Mouse (Mus musculus): ENCODE results near the gene Palm2.
A peak's percentile ranks its signal among the peaks of the same experiment; 100 is the strongest.

The Palm2 gene

DNA sequence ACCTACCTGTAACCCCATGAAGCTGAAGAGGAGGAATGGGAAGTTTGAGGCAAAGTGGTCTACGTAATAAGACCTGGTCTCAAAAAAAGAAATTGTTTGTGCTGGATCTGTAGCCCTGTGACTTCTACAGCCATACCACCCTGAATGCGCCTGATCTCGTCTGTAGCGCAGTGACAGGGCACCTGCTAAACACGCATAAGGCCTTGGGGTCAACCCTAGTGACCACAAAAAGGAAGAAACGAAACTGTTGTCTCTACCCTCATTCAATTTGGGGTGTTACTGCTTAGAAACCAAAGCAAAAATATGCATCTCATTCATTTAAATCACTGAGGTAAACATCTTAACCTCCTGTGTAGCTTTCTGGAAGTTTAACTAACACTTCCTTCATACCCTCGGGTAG lies 270.5 kb downstream of the Palm2 start:
- DNase-seq (ENCODE audit: low spot score), result no peak

GRCm38 (mm10) chr4:57715849-57716248 lies 281.8 kb downstream of the Palm2 start:
- DNase-seq (ENCODE audit: low spot score), result no peak

DNA sequence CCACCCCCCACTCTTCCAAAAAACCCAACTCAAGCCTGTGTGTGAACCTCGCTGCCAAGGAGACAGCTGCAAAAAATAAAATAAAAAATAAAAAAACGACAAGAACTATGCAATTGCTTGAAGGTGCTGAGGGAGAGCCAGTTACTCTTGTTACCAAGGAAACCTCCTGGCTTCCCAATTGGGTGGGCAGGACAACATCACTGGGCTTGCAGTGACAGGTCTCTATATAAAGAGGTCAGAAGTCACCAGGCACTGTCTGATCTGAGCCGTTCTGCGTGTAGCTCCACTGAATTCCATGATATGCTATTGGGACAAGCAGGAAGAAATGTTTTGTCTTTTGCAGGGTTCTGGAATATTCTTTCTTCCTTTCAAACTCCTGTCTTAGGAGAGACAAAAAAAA lies 282.7 kb downstream of the Palm2 start:
- no peak for DNase-seq (ENCODE audit: low spot score)

GRCm38 (mm10) chr4:57717354-57717753 lies 283.3 kb downstream of the Palm2 start, which contains the start of gene Akap2:
Gene Akap2, plus strand, starts transcription at chr4:57717657.
- DNase-seq (ENCODE audit: low spot score), result no peak

GRCm38 (mm10) chr4:57719370-57719769 lies 285.3 kb downstream of the Palm2 start:
- no peak for DNase-seq (ENCODE audit: low spot score)

DNA sequence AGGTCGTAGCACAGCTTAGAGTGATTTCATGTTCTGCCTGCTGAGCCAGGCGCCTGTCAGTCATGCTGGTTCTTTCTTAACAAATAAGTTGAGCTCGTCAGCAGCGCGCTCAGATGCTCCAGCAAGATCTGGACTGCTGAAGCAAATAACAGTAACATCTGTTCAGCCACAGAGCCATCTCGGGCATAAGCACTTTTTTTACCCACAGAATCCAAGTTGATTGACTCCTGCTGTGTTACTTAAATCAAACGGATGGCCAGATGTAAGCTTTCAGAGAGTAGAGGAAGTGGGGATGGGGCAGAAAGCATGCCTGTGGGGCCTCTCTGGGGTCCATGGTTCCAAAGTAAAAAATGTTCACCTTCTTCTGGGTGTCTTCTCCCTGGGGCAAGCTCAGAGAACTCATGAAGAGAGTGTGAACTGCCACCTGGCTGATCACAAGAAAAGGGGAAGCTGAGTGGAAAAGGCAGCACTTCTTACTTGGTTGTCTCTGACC lies 286.9 kb downstream of the Palm2 start:
- DNase-seq (ENCODE audit: low spot score), result no peak

GRCm38 (mm10) chr4:57722296-57722695 lies 288.2 kb downstream of the Palm2 start:
- no peak for DNase-seq (ENCODE audit: low spot score)

DNA sequence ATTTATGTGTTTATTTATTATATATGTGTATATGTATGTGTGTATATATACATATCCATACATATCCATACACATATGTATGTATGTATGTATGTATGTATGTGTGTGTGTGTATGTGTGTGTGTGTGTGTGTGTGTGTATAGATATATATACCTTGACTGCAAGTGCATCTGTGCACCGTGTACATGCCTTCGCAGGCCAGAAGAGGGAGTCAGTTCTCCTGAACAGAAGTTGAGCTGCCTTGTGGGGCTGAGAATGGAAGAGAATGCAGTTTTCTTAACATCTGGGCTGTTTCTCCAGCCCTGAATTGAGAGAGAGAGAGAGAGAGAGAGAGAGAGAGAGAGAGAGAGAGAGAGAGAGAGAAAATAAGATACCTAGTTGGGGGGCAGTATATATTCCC lies 289.6 kb downstream of the Palm2 start:
- DNase-seq (ENCODE audit: low spot score), result no peak

GRCm38 (mm10) chr4:57725569-57725968 lies 291.5 kb downstream of the Palm2 start:
- no peak for DNase-seq (ENCODE audit: low spot score)

GRCm38 (mm10) chr4:57728611-57729183 lies 294.6 kb downstream of the Palm2 start:
- DNase-seq (ENCODE audit: low spot score), result no peak

GRCm38 (mm10) chr4:57730047-57730446 lies 296.0 kb downstream of the Palm2 start:
- DNase-seq (ENCODE audit: low spot score), result no peak

DNA sequence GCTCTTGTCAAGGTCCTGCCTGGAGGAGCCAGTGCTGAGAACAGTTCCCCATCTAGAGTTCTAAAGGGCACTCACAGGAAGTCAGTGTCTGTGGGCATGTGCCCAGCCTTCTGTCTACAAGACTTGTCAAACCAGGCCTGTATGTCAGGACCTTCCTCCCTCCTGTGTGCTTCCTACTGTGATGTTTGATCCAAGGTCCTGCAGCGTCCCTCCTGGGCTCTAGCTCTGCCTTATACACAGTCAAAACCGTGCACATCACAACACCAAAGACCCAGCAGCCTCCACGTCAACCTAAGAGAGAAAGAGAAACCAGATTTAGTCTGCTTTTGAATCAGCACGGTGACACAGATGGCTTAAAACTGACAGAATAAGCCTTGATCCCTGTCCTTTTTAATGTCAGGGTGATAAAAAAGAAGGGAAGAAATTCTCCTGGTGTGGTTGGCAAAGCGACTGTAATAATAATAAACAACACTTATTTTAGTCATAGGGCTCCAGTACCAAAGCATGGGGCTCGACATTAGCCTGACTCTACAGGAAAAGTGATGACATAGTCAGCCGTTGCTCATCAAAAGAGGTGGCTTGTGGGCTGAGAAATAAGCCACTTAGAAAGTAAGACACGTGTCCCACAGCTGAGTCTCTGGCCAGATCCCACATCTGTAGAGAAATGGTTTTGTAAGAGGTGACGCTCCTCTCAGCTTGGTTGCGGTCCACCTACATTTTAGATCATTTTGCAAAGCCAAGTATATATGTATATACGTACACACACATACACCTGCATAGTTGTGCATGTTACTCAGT lies 297.0 kb downstream of the Palm2 start:
- no peak for DNase-seq (ENCODE audit: low spot score)

GRCm38 (mm10) chr4:57732351-57732750 lies 298.3 kb downstream of the Palm2 start:
- peak; percentile 71 for DNase-seq (ENCODE audit: low spot score)

GRCm38 (mm10) chr4:57733445-57733844 lies 299.4 kb downstream of the Palm2 start:
- no peak for DNase-seq (ENCODE audit: low spot score)

- DNase-seq (ENCODE audit: low spot score), result peak; percentile 75
Measured at GRCm38 (mm10) chr4:57735426-57735825, 301.4 kb downstream of the Palm2 start.

- DNase-seq (ENCODE audit: low spot score), result no peak
Measured at GRCm38 (mm10) chr4:57738856-57739552, 305.0 kb downstream of the Palm2 start.

GRCm38 (mm10) chr4:57743325-57743929 lies 309.4 kb downstream of the Palm2 start:
- no peak for DNase-seq (ENCODE audit: low spot score)

GRCm38 (mm10) chr4:57750651-57751050 lies 316.6 kb downstream of the Palm2 start:
- DNase-seq (ENCODE audit: low spot score), result no peak

DNA sequence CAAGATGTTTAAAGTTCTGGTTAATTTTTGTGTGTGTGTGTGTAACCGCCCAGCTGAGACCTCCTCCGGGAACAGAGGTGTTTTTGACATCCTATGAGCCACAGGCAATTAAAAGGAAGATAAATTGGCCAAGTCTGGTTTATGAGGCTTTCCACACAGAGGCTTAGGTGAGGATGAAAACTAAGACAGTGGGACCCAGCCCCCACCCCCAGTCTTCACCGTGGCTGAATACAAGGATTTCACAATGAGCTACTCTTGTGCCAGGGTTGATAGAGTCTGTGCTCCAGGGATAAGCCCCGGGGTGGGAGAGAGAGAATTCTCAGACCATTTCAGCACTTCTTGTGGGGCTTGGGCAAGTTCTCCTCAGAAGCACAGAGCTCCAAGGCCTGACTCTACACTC lies 317.0 kb downstream of the Palm2 start:
- no peak for DNase-seq (ENCODE audit: low spot score)

DNA sequence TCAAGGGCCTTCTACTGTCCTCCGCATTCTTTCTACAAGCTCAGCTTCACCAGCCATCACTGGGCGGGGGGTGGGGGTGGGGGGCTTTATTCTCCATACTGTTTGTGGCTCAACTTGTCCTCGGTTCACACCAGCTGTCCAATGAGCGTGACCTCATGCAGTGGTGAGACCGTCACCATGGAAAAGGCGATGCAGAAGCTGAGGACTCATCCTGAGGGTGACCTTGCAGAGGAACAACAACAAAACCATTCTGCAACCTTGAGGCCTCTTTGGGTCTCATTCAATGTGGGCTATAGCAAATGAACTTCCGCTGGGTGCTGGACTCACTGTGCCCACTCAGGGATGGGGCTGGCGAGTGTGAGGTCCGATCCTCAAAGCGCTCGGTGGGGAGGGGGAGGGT lies 317.5 kb downstream of the Palm2 start:
- no peak for DNase-seq (ENCODE audit: low spot score)

DNA sequence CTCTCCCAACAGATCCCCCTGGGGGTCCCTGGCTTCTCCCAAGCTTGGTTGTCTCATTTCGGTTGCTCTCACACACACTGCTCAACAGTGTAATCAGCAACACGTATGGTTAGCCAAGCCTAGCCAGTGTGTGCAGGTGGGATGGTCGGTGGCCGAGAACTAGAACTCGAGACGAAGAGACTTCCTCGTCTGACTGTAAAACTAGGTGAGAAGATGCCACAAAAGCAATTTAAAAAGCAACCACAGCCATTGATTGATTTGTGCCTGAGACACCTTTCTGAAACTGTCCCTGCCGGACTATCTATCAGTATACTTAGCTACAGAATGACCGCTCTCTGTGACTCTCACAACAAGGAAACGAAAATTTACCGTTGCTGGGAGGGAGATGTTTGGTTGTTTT lies 321.0 kb downstream of the Palm2 start:
- no peak for DNase-seq (ENCODE audit: low spot score)

GRCm38 (mm10) chr4:57757997-57758396 lies 323.9 kb downstream of the Palm2 start:
- DNase-seq (ENCODE audit: low spot score), result no peak
